ENCODE assay signal across 1 mouse cellular context in genomic region chr11:121138732-121139131, GRCm38 (mm10).
TF ChIP-seq lines count a peak whose summit lies in the region.

No protein-coding gene starts in this region.

TF ChIP-seq in MEL, 35 proteins besides CTCF, POLR2A, EP300 and RAD21:
- no peak for TF ChIP-seq UBTF (IDR thresholded peaks at IDR 0.05; ENCODE audit: borderline replicate concordance, insufficient read depth, low read depth, low read length)
- no peak for TF ChIP-seq TCF12 (IDR thresholded peaks at IDR 0.05; ENCODE audit: low read depth, low read length)
- TF ChIP-seq ETS1 (IDR thresholded peaks at IDR 0.05; ENCODE audit: low read depth, low read length), result no peak
- TF ChIP-seq SMC3 (IDR thresholded peaks at IDR 0.05; ENCODE audit: low read depth, low read length), result 0 out of 2 replicates have a peak, but pooled peaks have one; percentile 7
- TF ChIP-seq NRF1 (IDR thresholded peaks at IDR 0.05; ENCODE audit: insufficient read depth, low read depth, low read length, poor library complexity, severe bottlenecking), result no peak
